ENCODE assay signal across 19 mouse cellular contexts in genomic region chr11:17202481-17202880, GRCm38 (mm10).
"Had no signal": no experiment of that assay in that cellular context is flagged by ENCODE, and none has a peak within 500 bp of the region (broad histone marks: within the 10 kb centered on the region; RNA-seq: fewer than 3 reads in every experiment).

No protein-coding gene starts in this region.

- H3K9ac ChIP-seq: liver, embryonic 13.5 days; neural tube, embryonic 13.5 days had no signal

- DNase-seq: kidney, adult 2 months; kidney, postnatal 10 days; kidney, postnatal 4 days; layer of hippocampus, postnatal 36 days; liver, embryonic 13.5 days; lung, adult 2 months; lung, postnatal 14 days; midbrain, embryonic 14.5 days; right cerebral cortex, adult 18-20 months; right cerebral cortex, postnatal 14 days; right cerebral cortex, postnatal 4 days; thymus, adult 2 months; thymus, postnatal 14 days; thymus, postnatal 4 days had no signal

- H3K27ac ChIP-seq: left cerebral cortex, adult 2 months; liver, embryonic 13.5 days; macrophage; neural tube, embryonic 13.5 days; stomach, postnatal 0 days had no signal

- H3K9me3 ChIP-seq: liver, embryonic 13.5 days; neural tube, embryonic 13.5 days had no signal

- H3K4me3 ChIP-seq: left cerebral cortex, adult 2 months; liver, embryonic 13.5 days; myocyte; neural tube, embryonic 13.5 days had no signal

- H3K4me1 ChIP-seq: liver, embryonic 13.5 days; neural tube, embryonic 13.5 days had no signal

- H3K4me2 ChIP-seq: liver, embryonic 13.5 days; neural tube, embryonic 13.5 days had no signal

- H3K27me3 ChIP-seq: liver, embryonic 13.5 days; neural tube, embryonic 13.5 days had no signal
